Mouse (Mus musculus): ENCODE results near the gene Draxin. TPM values are rescaled to one million over a fixed set of nuclear protein-coding genes. Genes with fewer than 3 reads are reported as not detected.

Draxin gene
- polyA plus RNA-seq, 1 experiment from 2014 or later, result 0.06 TPM

GRCm38 (mm10) chr4:148164461-148164860 is 34.0 kb upstream of the Draxin start:
- Histone ChIP-seq H3K36me3 (no peaks in the 10 kb centered on the region), H3K9ac (no peak overlapping the region), H3K4me2 (peak overlapping the region; percentile 60), H3K27ac (no peak overlapping the region), H3K4me3 (replicated peaks) (peak overlapping the region; percentile 28; the same call in 1 of the 2 replicates), H3K9me3 (no peaks in the 10 kb centered on the region), H3K4me1 (peaks cover 25% of the 10 kb centered on the region), H3K27me3 (replicated peaks) (peaks cover 69% of the 10 kb centered on the region)
- ATAC-seq (ENCODE audit: insufficient read depth, low FRiP score, low read depth), result no peak
- 3% methylated on average over 16 of the region's 16 CpGs for WGBS

- Histone ChIP-seq H3K4me2 (peak overlapping the region; percentile 60), H3K4me1 (peaks cover 29% of the 10 kb centered on the region), H3K27ac (no peak overlapping the region), H3K36me3 (no peaks in the 10 kb centered on the region), H3K9me3 (no peaks in the 10 kb centered on the region), H3K4me3 (replicated peaks) (peak overlapping the region; percentile 28), H3K27me3 (replicated peaks) (peaks cover 67% of the 10 kb centered on the region), H3K9ac (no peak overlapping the region)
- peak; percentile 53 for ATAC-seq (ENCODE audit: insufficient read depth, low FRiP score, low read depth)
- under 1% methylated on average over 29 of the region's 29 CpGs for WGBS
Observed at GRCm38 (mm10) chr4:148164002-148164439, 33.5 kb upstream of the Draxin start.

- Histone ChIP-seq H3K27me3 (replicated peaks) (peaks cover 59% of the 10 kb centered on the region), H3K9ac (peak within 1 kb of the TSS; percentile 13; the same call in 1 of the 2 replicates), H3K4me1 (peaks cover 28% of the 10 kb centered on the region), H3K36me3 (no peaks in the 10 kb centered on the region), H3K4me2 (peak within 1 kb of the TSS; percentile 100), H3K9me3 (no peaks in the 10 kb centered on the region), H3K4me3 (replicated peaks) (peak within 1 kb of the TSS; percentile 56), H3K27ac (no peak within 1 kb of the TSS)
- ATAC-seq (ENCODE audit: insufficient read depth, low FRiP score, low read depth), result peak; percentile 40
- 1% methylated on average over 43 of the region's 43 CpGs for WGBS
Observed at GRCm38 (mm10) chr4:148160436-148161390, 30.2 kb upstream of the Draxin start, which contains the start of the genes Fbxo44 and Fbxo2. Gene Fbxo44 (minus strand): TSS chr4:148160482. Gene Fbxo2 (plus strand): TSS chr4:148160621.

- Histone ChIP-seq H3K4me1 (peaks cover 26% of the 10 kb centered on the region), H3K4me3 (replicated peaks) (peak overlapping the region; percentile 56), H3K9ac (peak overlapping the region; percentile 13; the same call in 1 of the 2 replicates), H3K27me3 (replicated peaks) (peaks cover 50% of the 10 kb centered on the region), H3K9me3 (no peaks in the 10 kb centered on the region), H3K27ac (no peak overlapping the region), H3K36me3 (no peaks in the 10 kb centered on the region), H3K4me2 (peak overlapping the region; percentile 100)
- ATAC-seq (ENCODE audit: insufficient read depth, low FRiP score, low read depth), result peak; percentile 87
- under 1% methylated on average over 52 of the region's 55 CpGs for WGBS
Observed at GRCm38 (mm10) chr4:148159544-148160435, 29.3 kb upstream of the Draxin start.

GRCm38 (mm10) chr4:148158436-148159348 is 28.2 kb upstream of the Draxin start:
- Histone ChIP-seq H3K27ac (no peak overlapping the region), H3K4me3 (replicated peaks) (peak overlapping the region; percentile 56), H3K27me3 (replicated peaks) (peaks cover 40% of the 10 kb centered on the region), H3K4me1 (peaks cover 16% of the 10 kb centered on the region; the same call in 1 of the 2 replicates), H3K36me3 (no peaks in the 10 kb centered on the region), H3K9me3 (no peaks in the 10 kb centered on the region), H3K4me2 (peak overlapping the region; percentile 100), H3K9ac (no peak overlapping the region)
- WGBS, result 37% methylated on average over 27 of the region's 27 CpGs
- ATAC-seq (ENCODE audit: insufficient read depth, low FRiP score, low read depth), result no peak

GRCm38 (mm10) chr4:148154982-148155381 is 24.5 kb upstream of the Draxin start:
- ATAC-seq (ENCODE audit: insufficient read depth, low FRiP score, low read depth), result no peak
- Histone ChIP-seq H3K4me3 (replicated peaks) (no peak overlapping the region), H3K4me2 (no peak overlapping the region), H3K36me3 (no peaks in the 10 kb centered on the region), H3K9ac (no peak overlapping the region), H3K4me1 (peaks cover 25% of the 10 kb centered on the region), H3K27ac (no peak overlapping the region), H3K9me3 (no peaks in the 10 kb centered on the region), H3K27me3 (replicated peaks) (0 out of 2 replicates have a peak, but pooled peaks cover 6% of the 10 kb centered on the region)
- WGBS, result 59% methylated on average over 3 of the region's 3 CpGs

- ATAC-seq (ENCODE audit: insufficient read depth, low FRiP score, low read depth), result no peak
- peaks cover 20% of the 10 kb centered on the region for H3K4me1 ChIP-seq
- H3K4me2 ChIP-seq, result no peak overlapping the region
- H3K27me3 ChIP-seq (replicated peaks), result 0 out of 2 replicates have a peak, but pooled peaks cover 6% of the 10 kb centered on the region
- WGBS, result 89% methylated on average over 4 of the region's 4 CpGs
- no peaks in the 10 kb centered on the region for H3K36me3 ChIP-seq
- H3K4me3 ChIP-seq (replicated peaks), result no peak overlapping the region
- H3K9ac ChIP-seq, result no peak overlapping the region
- no peaks in the 10 kb centered on the region for H3K9me3 ChIP-seq
- H3K27ac ChIP-seq, result no peak overlapping the region
Observed at GRCm38 (mm10) chr4:148154006-148154405, 23.5 kb upstream of the Draxin start.

GRCm38 (mm10) chr4:148152547-148152946 is 22.0 kb upstream of the Draxin start:
- H3K4me1 ChIP-seq, result peaks cover 14% of the 10 kb centered on the region
- no peaks in the 10 kb centered on the region for H3K27me3 ChIP-seq (replicated peaks)
- H3K4me2 ChIP-seq, result no peak overlapping the region
- ATAC-seq (ENCODE audit: insufficient read depth, low FRiP score, low read depth), result no peak
- no peak overlapping the region for H3K4me3 ChIP-seq (replicated peaks)
- H3K36me3 ChIP-seq, result no peaks in the 10 kb centered on the region
- 87% methylated on average over 5 of the region's 5 CpGs for WGBS
- no peak overlapping the region for H3K9ac ChIP-seq
- no peaks in the 10 kb centered on the region for H3K9me3 ChIP-seq
- H3K27ac ChIP-seq, result no peak overlapping the region

- no peaks in the 10 kb centered on the region for H3K9me3 ChIP-seq
- peaks cover 14% of the 10 kb centered on the region for H3K4me1 ChIP-seq
- H3K4me3 ChIP-seq (replicated peaks), result peak within 1 kb of the TSS; percentile 67
- H3K9ac ChIP-seq, result peak within 1 kb of the TSS; percentile 61
- WGBS, result under 1% methylated on average over 67 of the region's 67 CpGs
- peak within 1 kb of the TSS; percentile 79 for H3K27ac ChIP-seq
- ATAC-seq (ENCODE audit: insufficient read depth, low FRiP score, low read depth), result peak; percentile 84
- H3K36me3 ChIP-seq, result no peaks in the 10 kb centered on the region
- no peaks in the 10 kb centered on the region for H3K27me3 ChIP-seq (replicated peaks)
- peak within 1 kb of the TSS; percentile 96 for H3K4me2 ChIP-seq
Observed at GRCm38 (mm10) chr4:148151267-148152168, 21.0 kb upstream of the Draxin start, which contains the start of gene Fbxo6. Gene Fbxo6 (minus strand): TSS chr4:148152140.

GRCm38 (mm10) chr4:148150953-148151266 is 20.4 kb upstream of the Draxin start:
- 25% methylated on average over 3 of the region's 3 CpGs for WGBS
- H3K9me3 ChIP-seq, result no peaks in the 10 kb centered on the region
- peak overlapping the region; percentile 96 for H3K4me2 ChIP-seq
- H3K4me3 ChIP-seq (replicated peaks), result peak overlapping the region; percentile 67
- no peak overlapping the region for H3K9ac ChIP-seq
- no peaks in the 10 kb centered on the region for H3K36me3 ChIP-seq
- H3K27ac ChIP-seq, result peak overlapping the region; percentile 79; the same call in 1 of the 2 replicates
- ATAC-seq (ENCODE audit: insufficient read depth, low FRiP score, low read depth), result no peak
- H3K27me3 ChIP-seq (replicated peaks), result no peaks in the 10 kb centered on the region
- peaks cover 14% of the 10 kb centered on the region for H3K4me1 ChIP-seq
